Mouse (Mus musculus) heart, embryonic 16.5 days (tissue): ENCODE measurements at regions not wholly inside any gene's neighbourhood (a gene's known extent, or its start where the extent isn't known, plus 50 kb on each side); places are given as distances from the start of the nearest gene placed in this dataset.

Experiments used
- ATAC-seq: fragments of 200-750 bp; cut with Nextera tagmentation; replicated peaks from 2 replicates; pipeline ENCODE4 v1.8.0; 2017; ENCODE audit warnings: moderate number of reproducible peaks; ENCODE audit not compliant: insufficient read depth, low FRiP score; ENCODE audit errors: extremely low read depth
- H3K27ac ChIP-seq: fragments of 300-500 bp; sonication (generic); 2 replicates; pipeline ENCODE4 v1.5.1; 2014; ENCODE audit warnings: mild to moderate bottlenecking, low read length, control low read depth, moderate library complexity
- H3K27me3 ChIP-seq: fragments of 300-500 bp; sonication (generic); 2 replicates; pipeline ENCODE4 v1.6.1; 2014; ENCODE audit warnings: low read length, mixed read lengths; ENCODE audit not compliant: control insufficient read depth, insufficient read depth
- H3K36me3 ChIP-seq: fragments of 300-500 bp; sonication (generic); 2 replicates; pipeline ENCODE4 v1.6.1; 2014; ENCODE audit not compliant: control insufficient read depth, insufficient read depth
- H3K4me1 ChIP-seq: fragments of 300-500 bp; sonication (generic); 2 replicates; pipeline ENCODE4 v1.6.1; 2014; ENCODE audit warnings: low read length, mixed read lengths; ENCODE audit not compliant: control insufficient read depth, insufficient read depth
- H3K4me2 ChIP-seq: fragments of 300-500 bp; sonication (generic); 2 replicates; pipeline ENCODE4 v1.6.1; 2014; ENCODE audit warnings: low read depth, mild to moderate bottlenecking, control low read depth, low read length
- H3K4me3 ChIP-seq: fragments of 300-500 bp; sonication (generic); 2 replicates; pipeline ENCODE4 v1.5.1; 2014; ENCODE audit warnings: mild to moderate bottlenecking, control low read depth, low read length
- H3K9ac ChIP-seq: fragments of 300-500 bp; sonication (generic); 2 replicates; pipeline ENCODE4 v1.6.1; 2014; ENCODE audit warnings: low read length, control low read depth
- H3K9me3 ChIP-seq: fragments of 300-500 bp; sonication (generic); replicated peaks from 2 replicates; pipeline ENCODE4 v1.6.1; 2016; ENCODE audit warnings: low read length; ENCODE audit not compliant: control insufficient read depth
- WGBS: fragments of 180-500 bp; shearing (Covaris S2); extraction: QIAGEN DNeasy Blood & Tissue Kit; methylation state at CpG from one replicate; pipeline ENCODE4 v1.1.7; 2014; 5-methylcytosine and 5-hydroxymethylcytosine counted together

DNA sequence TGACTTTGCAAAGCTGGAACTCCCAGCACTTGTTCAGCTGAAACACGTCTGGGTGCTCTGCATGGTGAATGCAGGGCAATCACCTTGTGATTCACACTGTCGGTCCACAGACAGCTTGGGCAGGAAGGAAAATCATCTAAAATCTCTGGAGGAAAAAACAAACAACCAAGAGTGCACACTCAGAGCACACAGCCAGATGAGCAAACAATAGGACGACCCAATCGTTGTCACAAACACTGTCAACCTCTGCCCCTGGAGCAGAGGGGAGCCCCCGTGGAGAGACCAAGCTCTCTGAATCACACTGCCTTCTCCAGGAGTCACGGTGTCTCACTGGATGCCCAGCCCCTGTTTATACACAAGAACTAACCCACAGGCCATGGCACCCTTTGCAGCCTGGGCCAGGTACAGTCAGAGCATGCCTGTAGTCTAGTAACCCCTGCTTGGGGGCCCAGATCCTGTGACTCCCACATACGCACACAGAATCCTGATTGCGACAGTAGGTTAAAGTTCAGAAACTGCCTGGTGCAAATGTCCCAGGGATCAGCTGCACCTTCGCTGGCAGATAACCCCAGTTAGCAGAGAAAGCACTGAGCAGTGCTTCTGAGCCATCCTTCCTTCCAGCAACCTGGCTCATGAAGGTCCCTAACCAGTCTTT, 63.0 kb upstream of the Rreb1 start:
- Histone ChIP-seq H3K4me2 (no peak overlapping the region), H3K36me3 (no peaks in the 10 kb centered on the region), H3K4me3 (no peak overlapping the region), H3K9ac (no peak overlapping the region), H3K27ac (no peak overlapping the region), H3K4me1 (no peaks in the 10 kb centered on the region), H3K9me3 (no peaks in the 10 kb centered on the region), H3K27me3 (no peaks in the 10 kb centered on the region)
- no peak for ATAC-seq
- WGBS: 46% methylated on average over 9 of the region's 9 CpGs

DNA sequence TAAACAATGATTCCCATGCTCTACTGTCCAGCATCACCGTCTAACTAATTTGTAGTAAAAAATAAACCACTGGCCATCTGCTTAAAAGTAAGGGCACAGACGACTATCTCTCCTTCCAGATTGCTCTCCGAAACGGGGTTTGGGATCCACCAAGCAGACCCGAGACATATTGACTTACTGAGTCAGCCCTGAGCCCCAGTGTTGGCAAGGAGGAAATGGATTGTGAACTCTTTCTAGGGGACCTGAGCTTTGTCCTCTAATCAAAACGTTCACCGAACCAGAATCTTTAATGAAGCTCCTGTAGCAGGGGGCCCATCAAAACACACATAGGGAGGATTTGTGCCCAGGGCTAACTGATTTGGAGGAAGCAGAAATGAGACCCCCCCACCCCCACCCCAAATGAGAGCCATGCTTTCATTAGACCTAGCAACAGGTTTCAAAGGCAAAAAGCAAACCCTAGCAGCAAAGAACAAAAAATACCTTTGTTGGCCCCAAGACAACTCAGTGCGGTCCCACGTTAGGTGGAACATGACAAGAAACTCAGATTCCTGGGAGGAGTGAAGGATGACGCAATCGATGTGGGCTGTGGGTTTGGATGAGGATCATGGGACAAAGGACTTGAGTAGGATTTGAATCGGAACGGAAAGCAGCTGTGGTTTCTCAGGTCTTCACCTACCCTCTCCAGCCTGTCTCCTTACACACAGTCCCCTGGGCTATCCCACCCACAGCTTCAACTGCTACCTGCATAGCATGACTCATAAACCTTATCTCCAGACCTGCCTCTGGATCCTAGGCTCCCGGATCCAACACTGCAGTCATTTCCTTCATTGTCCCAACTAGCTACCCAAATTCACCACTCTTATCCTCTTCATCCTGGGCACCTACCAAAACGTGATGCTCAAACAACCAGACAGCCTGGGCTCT, 62.2 kb upstream of the Rreb1 start:
- WGBS: 75% methylated on average over 15 of the region's 15 CpGs
- no peaks in the 10 kb centered on the region for H3K27me3 ChIP-seq
- H3K4me1 ChIP-seq: no peaks in the 10 kb centered on the region
- no peak overlapping the region for H3K9ac ChIP-seq
- H3K36me3 ChIP-seq: no peaks in the 10 kb centered on the region
- no peak for ATAC-seq
- no peak overlapping the region for H3K27ac ChIP-seq
- no peak overlapping the region for H3K4me2 ChIP-seq
- H3K4me3 ChIP-seq: no peak overlapping the region
- H3K9me3 ChIP-seq: no peaks in the 10 kb centered on the region

GRCm38 (mm10) chr13:37717793-37718192, 60.4 kb upstream of the Rreb1 start:
- Histone ChIP-seq H3K4me3 (no peak overlapping the region), H3K9ac (no peak overlapping the region), H3K27ac (no peak overlapping the region), H3K9me3 (no peaks in the 10 kb centered on the region), H3K36me3 (no peaks in the 10 kb centered on the region), H3K4me1 (no peaks in the 10 kb centered on the region), H3K27me3 (no peaks in the 10 kb centered on the region), H3K4me2 (no peak overlapping the region)
- no peak for ATAC-seq
- WGBS: 70% methylated on average over 1 of the region's 1 CpGs

DNA sequence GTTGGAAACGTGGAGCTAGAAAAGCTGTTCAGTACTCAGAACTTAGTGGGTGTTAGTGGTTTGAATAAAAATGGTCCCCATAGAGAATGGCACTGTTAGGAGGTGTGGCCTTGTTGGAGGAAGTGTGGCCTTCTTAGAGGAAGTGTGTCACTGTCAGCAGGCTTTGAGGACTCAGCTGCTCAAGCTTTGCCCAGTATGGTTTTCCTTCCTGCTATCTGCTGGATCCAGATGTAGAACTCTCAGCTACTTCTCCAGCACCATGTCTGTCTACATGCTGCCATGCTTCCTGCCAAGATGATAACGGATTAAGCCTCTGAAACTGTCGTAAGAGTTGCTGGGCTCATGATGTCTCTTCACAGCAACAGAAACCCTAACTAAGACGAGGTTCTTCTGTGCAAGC, 59.8 kb upstream of the Rreb1 start:
- no peaks in the 10 kb centered on the region for H3K36me3 ChIP-seq
- H3K9ac ChIP-seq: no peak overlapping the region
- 54% methylated on average over 4 of the region's 4 CpGs for WGBS
- ATAC-seq: no peak
- H3K9me3 ChIP-seq: no peaks in the 10 kb centered on the region
- H3K27me3 ChIP-seq: no peaks in the 10 kb centered on the region
- no peak overlapping the region for H3K4me3 ChIP-seq
- H3K4me1 ChIP-seq: no peaks in the 10 kb centered on the region
- H3K4me2 ChIP-seq: no peak overlapping the region
- no peak overlapping the region for H3K27ac ChIP-seq
